Mouse (Mus musculus): ENCODE measurements around the gene Tnip1. TPM values are rescaled to one million over a fixed set of nuclear protein-coding genes. Genes with fewer than 3 reads are reported as not detected.
A peak's percentile ranks its signal among the peaks of the same experiment; 100 is the strongest.

The Tnip1 gene
- polyA plus RNA-seq, 1 experiment from 2014 or later = 24.2 TPM

GRCm38 (mm10) chr11:54930318-54930979 lies 32.3 kb downstream of the Tnip1 start:
- Histone ChIP-seq H3K36me3 (peaks cover 94% of the 10 kb centered on the region), H3K4me3 (no peak overlapping the region), H3K4me1 (no peaks in the 10 kb centered on the region), H3K9ac (no peak overlapping the region), H3K9me3 (no peaks in the 10 kb centered on the region), H3K4me2 (no peak overlapping the region), H3K27ac (no peak overlapping the region), H3K27me3 (no peaks in the 10 kb centered on the region)
- WGBS = 73% methylated on average over 7 of the region's 7 CpGs
- no peak for ATAC-seq (ENCODE audit: insufficient number of reproducible peaks, low FRiP score, low TSS enrichment, low read depth)

- H3K4me3 ChIP-seq = no peak overlapping the region
- no peaks in the 10 kb centered on the region for H3K27me3 ChIP-seq
- no peak overlapping the region for H3K27ac ChIP-seq
- no peak overlapping the region for H3K9ac ChIP-seq
- H3K36me3 ChIP-seq = peaks cover 95% of the 10 kb centered on the region
- 87% methylated on average over 8 of the region's 8 CpGs for WGBS
- H3K9me3 ChIP-seq = no peaks in the 10 kb centered on the region
- ATAC-seq (ENCODE audit: insufficient number of reproducible peaks, low FRiP score, low TSS enrichment, low read depth) = no peak
- H3K4me2 ChIP-seq = no peak overlapping the region
- no peaks in the 10 kb centered on the region for H3K4me1 ChIP-seq
Measured at GRCm38 (mm10) chr11:54929744-54930143, 33.0 kb downstream of the Tnip1 start.

GRCm38 (mm10) chr11:54929290-54929689 lies 33.4 kb downstream of the Tnip1 start:
- no peaks in the 10 kb centered on the region for H3K9me3 ChIP-seq
- H3K4me1 ChIP-seq = no peaks in the 10 kb centered on the region
- no peak overlapping the region for H3K4me2 ChIP-seq
- 89% methylated on average over 6 of the region's 6 CpGs for WGBS
- no peak overlapping the region for H3K4me3 ChIP-seq
- H3K9ac ChIP-seq = no peak overlapping the region
- peaks cover 96% of the 10 kb centered on the region for H3K36me3 ChIP-seq
- no peaks in the 10 kb centered on the region for H3K27me3 ChIP-seq
- no peak for ATAC-seq (ENCODE audit: insufficient number of reproducible peaks, low FRiP score, low TSS enrichment, low read depth)
- no peak overlapping the region for H3K27ac ChIP-seq

GRCm38 (mm10) chr11:54928886-54929285 lies 33.8 kb downstream of the Tnip1 start:
- Histone ChIP-seq H3K27me3 (no peaks in the 10 kb centered on the region), H3K4me3 (no peak overlapping the region), H3K36me3 (peaks cover 96% of the 10 kb centered on the region), H3K9me3 (no peaks in the 10 kb centered on the region), H3K27ac (no peak overlapping the region), H3K4me2 (no peak overlapping the region), H3K9ac (no peak overlapping the region), H3K4me1 (no peaks in the 10 kb centered on the region)
- no peak for ATAC-seq (ENCODE audit: insufficient number of reproducible peaks, low FRiP score, low TSS enrichment, low read depth)
- WGBS = 84% methylated on average over 7 of the region's 7 CpGs

DNA sequence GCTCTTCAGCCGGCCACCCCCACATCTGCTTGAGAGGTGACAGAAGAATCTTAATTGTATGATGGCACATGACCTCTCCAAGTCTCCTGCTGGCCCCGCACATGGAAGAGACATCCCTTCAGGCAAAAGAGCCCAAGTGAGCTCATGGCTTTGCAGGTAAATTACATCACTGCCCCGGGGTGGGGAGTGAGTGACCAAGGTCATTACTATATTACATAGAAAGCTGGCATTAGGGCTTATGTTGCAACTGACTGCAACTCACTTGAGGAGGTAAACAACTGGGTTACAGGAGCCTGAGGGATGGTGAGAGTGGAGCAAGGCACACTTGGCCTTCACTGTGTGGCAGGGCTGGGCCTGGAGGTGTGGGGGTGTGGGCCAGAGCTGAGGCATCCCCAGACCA lies 34.5 kb downstream of the Tnip1 start:
- Histone ChIP-seq H3K9me3 (no peaks in the 10 kb centered on the region), H3K27me3 (no peaks in the 10 kb centered on the region), H3K9ac (no peak overlapping the region), H3K36me3 (peaks cover 96% of the 10 kb centered on the region), H3K4me3 (no peak overlapping the region), H3K4me2 (no peak overlapping the region), H3K27ac (no peak overlapping the region), H3K4me1 (no peaks in the 10 kb centered on the region)
- no peak for ATAC-seq (ENCODE audit: insufficient number of reproducible peaks, low FRiP score, low TSS enrichment, low read depth)
- WGBS = 88% methylated on average over 3 of the region's 3 CpGs

DNA sequence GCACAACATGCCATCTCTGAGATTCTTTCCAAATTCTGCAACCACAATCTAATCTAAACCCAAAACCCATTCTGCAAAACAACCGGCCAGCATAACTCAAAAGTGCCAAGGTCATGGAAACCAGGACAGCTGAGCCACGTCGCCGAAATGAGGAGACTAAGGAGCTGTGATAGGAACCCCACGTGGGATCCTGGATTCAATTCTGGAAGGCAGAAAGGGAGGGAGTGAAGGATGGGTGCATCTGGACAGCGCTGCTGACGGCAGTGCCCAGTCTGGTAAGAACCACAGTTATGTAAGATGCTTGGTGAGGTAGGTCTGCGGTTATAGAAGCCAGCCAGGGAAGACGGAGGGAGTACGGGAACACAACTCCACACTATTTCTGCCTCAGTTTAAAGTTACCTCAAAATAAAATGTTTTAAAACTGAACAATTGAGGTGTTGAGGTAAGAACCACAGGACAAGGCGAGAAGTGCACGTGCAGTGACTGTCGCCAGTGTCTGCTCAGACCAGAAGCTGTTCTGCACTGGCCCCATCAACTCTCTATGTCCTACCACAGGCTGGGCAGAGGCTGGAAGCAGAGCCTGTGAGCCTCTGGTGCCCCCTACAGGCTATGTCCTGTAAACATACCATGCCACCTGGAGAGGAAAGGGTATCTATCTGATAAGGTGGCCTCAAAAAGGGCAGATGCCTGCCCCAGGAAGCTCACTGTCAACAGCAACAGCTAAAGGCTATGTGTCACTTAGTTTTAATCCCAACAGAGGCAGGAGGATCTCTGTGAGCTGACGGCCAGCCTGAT lies 35.2 kb downstream of the Tnip1 start:
- Histone ChIP-seq H3K36me3 (peaks cover 98% of the 10 kb centered on the region), H3K27ac (no peak overlapping the region), H3K4me1 (no peaks in the 10 kb centered on the region), H3K27me3 (no peaks in the 10 kb centered on the region), H3K9me3 (no peaks in the 10 kb centered on the region), H3K9ac (no peak overlapping the region), H3K4me3 (no peak overlapping the region), H3K4me2 (no peak overlapping the region)
- no peak for ATAC-seq (ENCODE audit: insufficient number of reproducible peaks, low FRiP score, low TSS enrichment, low read depth)
- WGBS = 86% methylated on average over 14 of the region's 14 CpGs

DNA sequence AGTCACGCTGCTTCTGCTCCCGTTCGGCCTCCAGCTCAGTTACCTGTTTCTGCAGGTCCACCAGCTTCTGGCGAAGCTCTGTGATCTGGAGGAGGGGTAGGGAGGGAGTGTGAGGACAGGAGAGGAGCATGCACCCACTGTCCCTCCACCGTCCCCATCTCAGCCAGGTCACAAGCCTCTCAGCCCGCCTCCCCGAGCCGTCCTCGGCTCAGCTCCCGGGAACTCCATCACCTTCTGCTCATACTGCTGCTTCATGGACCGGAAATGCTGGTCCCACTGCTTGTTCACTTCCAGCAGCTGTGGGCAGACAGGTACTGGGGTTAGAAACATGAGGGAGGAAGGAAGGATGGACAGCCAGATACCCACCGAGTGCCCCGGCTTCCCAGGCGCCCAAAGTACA lies 38.6 kb downstream of the Tnip1 start:
- H3K27me3 ChIP-seq = no peaks in the 10 kb centered on the region
- 87% methylated on average over 14 of the region's 14 CpGs for WGBS
- no peak overlapping the region for H3K9ac ChIP-seq
- peaks cover 95% of the 10 kb centered on the region for H3K36me3 ChIP-seq
- no peaks in the 10 kb centered on the region for H3K9me3 ChIP-seq
- H3K4me2 ChIP-seq = no peak overlapping the region
- ATAC-seq (ENCODE audit: insufficient number of reproducible peaks, low FRiP score, low TSS enrichment, low read depth) = no peak
- no peak overlapping the region for H3K27ac ChIP-seq
- H3K4me3 ChIP-seq = no peak overlapping the region
- no peaks in the 10 kb centered on the region for H3K4me1 ChIP-seq

- Histone ChIP-seq H3K27ac (no peak overlapping the region), H3K9ac (no peak overlapping the region), H3K9me3 (no peaks in the 10 kb centered on the region), H3K4me2 (no peak overlapping the region), H3K27me3 (no peaks in the 10 kb centered on the region), H3K36me3 (peaks cover 95% of the 10 kb centered on the region), H3K4me3 (no peak overlapping the region), H3K4me1 (no peaks in the 10 kb centered on the region)
- no peak for ATAC-seq (ENCODE audit: insufficient number of reproducible peaks, low FRiP score, low TSS enrichment, low read depth)
- WGBS = 90% methylated on average over 3 of the region's 3 CpGs
Measured at GRCm38 (mm10) chr11:54922488-54922887, 40.2 kb downstream of the Tnip1 start.

DNA sequence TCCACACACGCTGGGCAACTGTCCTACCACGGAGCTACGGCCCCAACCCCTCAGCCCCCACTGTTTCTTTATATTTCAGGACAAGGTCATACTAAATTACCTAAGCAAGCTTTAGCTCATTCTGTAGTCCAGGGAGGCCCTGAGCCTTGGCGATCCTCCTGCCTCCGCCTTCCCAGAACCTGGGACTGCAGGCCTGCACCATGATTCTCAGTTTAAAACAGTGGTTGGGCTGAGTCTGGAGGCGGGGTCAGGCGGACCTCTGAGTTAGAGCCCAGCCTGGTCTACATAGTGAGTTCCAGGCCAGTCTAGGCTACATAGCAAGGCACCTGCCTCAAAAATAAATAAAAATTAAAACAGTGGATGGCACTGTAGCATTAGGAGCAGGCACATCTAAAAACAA lies 40.9 kb downstream of the Tnip1 start:
- ATAC-seq (ENCODE audit: insufficient number of reproducible peaks, low FRiP score, low TSS enrichment, low read depth) = no peak
- Histone ChIP-seq H3K4me3 (no peak overlapping the region), H3K4me1 (no peaks in the 10 kb centered on the region), H3K4me2 (no peak overlapping the region), H3K9ac (no peak overlapping the region), H3K36me3 (peaks cover 95% of the 10 kb centered on the region), H3K27me3 (no peaks in the 10 kb centered on the region), H3K27ac (0 out of 2 replicates have a peak overlapping the region, but pooled peaks have one; percentile 44), H3K9me3 (no peaks in the 10 kb centered on the region)
- WGBS = 45% methylated on average over 7 of the region's 7 CpGs

- H3K4me1 ChIP-seq = no peaks in the 10 kb centered on the region
Measured at GRCm38 (mm10) chr11:54920973-54921580, 41.6 kb downstream of the Tnip1 start.

DNA sequence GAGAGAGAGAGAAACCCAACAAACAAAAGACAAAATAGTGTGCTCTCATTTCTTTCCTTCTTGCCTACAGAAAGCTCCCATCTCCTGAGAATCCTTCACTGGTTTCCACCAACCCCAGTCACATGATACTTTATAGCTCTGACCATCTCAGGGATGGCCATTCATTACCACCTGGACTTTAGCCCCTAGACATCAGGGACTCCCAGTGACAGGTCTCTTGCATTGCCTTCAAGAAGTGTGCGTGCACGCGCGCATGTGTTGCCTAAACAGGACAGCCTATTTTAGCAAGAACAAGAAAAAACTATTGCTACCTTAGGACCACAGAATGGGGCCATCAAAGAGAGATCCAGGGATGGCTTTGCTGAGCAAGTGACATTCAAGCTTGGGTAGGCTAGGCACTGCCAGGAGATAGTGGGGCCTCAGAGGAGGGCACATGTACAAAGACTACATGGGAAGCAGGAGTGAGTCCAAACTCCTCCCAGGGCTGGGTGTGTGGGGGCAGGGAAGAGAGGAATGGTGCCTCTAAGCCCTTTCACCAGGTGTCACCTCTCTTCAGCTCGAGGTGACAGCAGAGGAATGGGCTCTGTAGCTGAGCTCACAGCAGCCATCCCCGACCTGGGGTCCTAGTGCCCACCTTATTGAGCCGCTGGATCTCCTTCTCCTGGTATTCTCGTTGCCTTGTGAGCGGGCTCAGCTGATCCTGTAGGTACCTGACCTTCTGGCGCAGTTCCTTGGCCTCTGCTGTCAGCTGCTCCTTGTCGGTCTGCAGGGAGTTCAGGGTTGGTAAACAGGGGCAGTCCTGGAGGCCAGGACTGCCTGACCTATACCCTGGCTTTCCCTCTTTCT lies 42.4 kb downstream of the Tnip1 start:
- Histone ChIP-seq H3K27ac (no peak overlapping the region), H3K4me1 (no peaks in the 10 kb centered on the region), H3K27me3 (no peaks in the 10 kb centered on the region), H3K36me3 (peaks cover 95% of the 10 kb centered on the region), H3K9ac (no peak overlapping the region), H3K9me3 (no peaks in the 10 kb centered on the region), H3K4me2 (no peak overlapping the region), H3K4me3 (no peak overlapping the region)
- ATAC-seq (ENCODE audit: insufficient number of reproducible peaks, low FRiP score, low TSS enrichment, low read depth) = no peak
- 76% methylated on average over 11 of the region's 11 CpGs for whole genome bisulfite sequencing

More at GRCm38 (mm10) chr11:54920973-54921580, 41.6 kb downstream of the Tnip1 start:
- Histone ChIP-seq H3K27ac (no peak overlapping the region; the same call in 1 of the 2 replicates), H3K4me3 (no peak overlapping the region), H3K27me3 (no peaks in the 10 kb centered on the region), H3K9me3 (no peaks in the 10 kb centered on the region), H3K4me2 (no peak overlapping the region), H3K9ac (no peak overlapping the region), H3K36me3 (peaks cover 95% of the 10 kb centered on the region)
- no peak for ATAC-seq (ENCODE audit: insufficient number of reproducible peaks, low FRiP score, low TSS enrichment, low read depth)
- WGBS = 76% methylated on average over 6 of the region's 6 CpGs
